Mouse (Mus musculus): Measurements from ENCODE around the gene a.

DNA sequence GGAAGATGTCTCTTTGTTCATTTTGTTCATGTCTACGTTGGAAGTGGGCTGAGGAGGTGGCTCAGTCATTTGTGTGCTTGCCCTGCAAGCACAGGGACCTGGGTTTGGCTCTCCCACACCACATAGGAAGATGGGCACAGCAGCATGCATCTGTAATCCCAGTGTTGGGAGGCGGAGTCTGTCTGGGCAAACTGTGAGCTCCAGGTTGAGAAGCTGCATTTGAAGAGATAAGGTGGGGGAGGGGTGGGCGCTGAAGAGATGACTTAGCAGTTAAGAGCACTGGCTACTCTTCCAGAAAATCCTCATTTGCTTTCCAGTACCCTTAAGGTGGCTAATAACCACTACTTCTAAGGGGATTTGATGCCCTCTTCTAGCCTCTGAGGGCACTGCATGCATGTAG is 5.0 kb upstream of the a start:
- TF ChIP-seq CTCF (IDR thresholded peaks at IDR 0.05; ENCODE audit: control insufficient read depth, insufficient read depth, low read length) = no peak
- TF ChIP-seq POLR2A (IDR thresholded peaks at IDR 0.05; ENCODE audit: borderline replicate concordance, control insufficient read depth, low read depth, low read length) = no peak

All from bone marrow, adult 2 months (tissue).